Mouse (Mus musculus) liver, embryonic 13.5 days (tissue): ENCODE data around the gene Hcn1. TPM values are rescaled to one million over a fixed set of nuclear protein-coding genes. Genes with fewer than 3 reads are reported as not detected.

Experiments used
- ATAC-seq: fragments of 200-750 bp; cut with Nextera tagmentation; 2 replicates; pipeline ENCODE4 v1.8.0; 2017; ENCODE audit warnings: low read depth, mild to moderate bottlenecking, moderate number of reproducible peaks, moderate library complexity
- DNase-seq: peaks from one replicate; pipeline ENCODE4 v3.0.0; 2022
- H3K27ac ChIP-seq: fragments of 300-500 bp; sonication (generic); 2 replicates; pipeline ENCODE4 v1.5.1; 2015; ENCODE audit warnings: moderate library complexity, mild to moderate bottlenecking, inconsistent platforms
- H3K27me3 ChIP-seq: fragments of 300-500 bp; sonication (generic); 2 replicates; pipeline ENCODE4 v1.6.1; 2015; ENCODE audit warnings: mild to moderate bottlenecking, inconsistent platforms
- H3K36me3 ChIP-seq: fragments of 300-500 bp; sonication (generic); 2 replicates; pipeline ENCODE4 v1.6.1; 2015; ENCODE audit warnings: mild to moderate bottlenecking, inconsistent platforms
- H3K4me1 ChIP-seq: fragments of 300-500 bp; sonication (generic); replicated peaks from 2 replicates; pipeline ENCODE4 v1.6.1; 2015; ENCODE audit warnings: inconsistent platforms
- H3K4me2 ChIP-seq: fragments of 300-500 bp; sonication (generic); 2 replicates; pipeline ENCODE4 v1.6.1; 2015; ENCODE audit warnings: inconsistent platforms, mild to moderate bottlenecking, moderate library complexity
- H3K4me3 ChIP-seq: fragments of 300-500 bp; sonication (generic); replicated peaks from 2 replicates; pipeline ENCODE4 v1.5.1; 2015; ENCODE audit warnings: mild to moderate bottlenecking, inconsistent platforms
- H3K9ac ChIP-seq: fragments of 300-500 bp; sonication (generic); 2 replicates; pipeline ENCODE4 v1.6.1; 2015; ENCODE audit warnings: mild to moderate bottlenecking, inconsistent platforms
- H3K9me3 ChIP-seq: fragments of 300-500 bp; sonication (generic); replicated peaks from 2 replicates; pipeline ENCODE4 v1.6.1; 2016; ENCODE audit warnings: inconsistent platforms
- WGBS: fragments of 180-500 bp; shearing (Covaris S2); methylation state at CpG from one replicate; pipeline ENCODE4 v1.1.7; 2015; ENCODE audit not compliant: insufficient replicate concordance; 5-methylcytosine and 5-hydroxymethylcytosine counted together
- polyA plus RNA-seq: library from polyadenylated mRNA; unstranded; fragments of >200 nt; fragmentation: Nextera tagmentation; extraction: Ambion mirVana; gene quantifications from 2 replicates; pipeline ENCODE4 v1.2.1, GENCODE M21; 2015

Gene Hcn1
- polyA plus RNA-seq, 1 experiment from 2014 or later = 0.01 TPM

GRCm38 (mm10) chr13:117801061-117801460 is 198.9 kb downstream of the Hcn1 start:
- H3K4me3 ChIP-seq = no peak overlapping the region
- H3K27me3 ChIP-seq = no peaks in the 10 kb centered on the region
- no peaks in the 10 kb centered on the region for H3K4me1 ChIP-seq
- no peaks in the 10 kb centered on the region for H3K9me3 ChIP-seq
- H3K4me2 ChIP-seq = no peak overlapping the region
- no peaks in the 10 kb centered on the region for H3K36me3 ChIP-seq
- DNase-seq = no peak
- no peak for ATAC-seq
- H3K9ac ChIP-seq = no peak overlapping the region
- H3K27ac ChIP-seq = no peak overlapping the region

DNA sequence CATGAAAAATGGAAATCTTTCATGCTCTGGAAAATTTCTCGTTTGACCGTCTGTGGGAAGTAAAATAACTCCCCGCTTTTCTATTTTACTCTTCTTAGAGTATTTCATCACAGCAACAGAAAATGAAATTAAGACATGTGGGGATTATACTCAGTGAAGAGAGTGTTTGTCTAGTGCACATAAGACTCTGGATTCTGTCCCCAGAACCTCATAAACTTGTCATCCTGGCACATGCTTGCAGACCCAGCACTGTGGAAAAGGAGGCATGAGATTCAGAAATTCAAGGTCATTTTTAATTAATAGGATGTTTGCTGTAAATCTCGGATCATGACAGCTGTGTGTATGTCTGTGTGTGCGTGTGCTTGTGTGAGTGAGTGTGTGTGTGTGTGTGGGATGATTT is 225.5 kb downstream of the Hcn1 start:
- WGBS = 61% methylated on average over 5 of the region's 5 CpGs
- ATAC-seq = no peak
- no peak for DNase-seq

DNA sequence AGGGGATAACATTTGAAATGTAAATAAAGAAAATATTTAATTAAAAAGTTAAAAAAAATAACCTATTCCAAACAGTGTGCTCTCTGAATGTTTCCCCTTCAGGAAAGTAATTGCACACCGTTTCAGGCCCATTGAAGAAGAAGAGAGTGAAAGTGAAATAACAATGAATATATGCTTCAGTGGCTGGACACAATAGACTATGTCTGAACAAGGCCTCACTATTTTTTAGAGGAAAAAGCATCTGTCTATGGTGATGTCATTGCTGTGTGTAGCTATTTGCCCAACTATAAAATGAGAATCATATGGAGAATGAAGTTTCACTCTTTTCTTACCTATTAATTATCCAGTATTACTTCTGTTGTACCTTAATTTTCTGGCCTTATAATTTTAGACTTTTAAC is 234.5 kb downstream of the Hcn1 start:
- Histone ChIP-seq H3K27ac (no peak overlapping the region), H3K4me2 (no peak overlapping the region), H3K27me3 (no peaks in the 10 kb centered on the region), H3K9ac (no peak overlapping the region), H3K4me1 (no peaks in the 10 kb centered on the region), H3K4me3 (no peak overlapping the region), H3K36me3 (no peaks in the 10 kb centered on the region), H3K9me3 (no peaks in the 10 kb centered on the region)
- DNase-seq = no peak
- WGBS = 52% methylated on average over 1 of the region's 1 CpGs
- no peak for ATAC-seq

More for the DNA sequence above, 225.5 kb downstream of the Hcn1 start:
- Histone ChIP-seq H3K27ac (no peak overlapping the region), H3K27me3 (no peaks in the 10 kb centered on the region), H3K36me3 (no peaks in the 10 kb centered on the region), H3K9me3 (no peaks in the 10 kb centered on the region), H3K4me2 (no peak overlapping the region), H3K4me3 (no peak overlapping the region), H3K9ac (no peak overlapping the region), H3K4me1 (no peaks in the 10 kb centered on the region)

DNA sequence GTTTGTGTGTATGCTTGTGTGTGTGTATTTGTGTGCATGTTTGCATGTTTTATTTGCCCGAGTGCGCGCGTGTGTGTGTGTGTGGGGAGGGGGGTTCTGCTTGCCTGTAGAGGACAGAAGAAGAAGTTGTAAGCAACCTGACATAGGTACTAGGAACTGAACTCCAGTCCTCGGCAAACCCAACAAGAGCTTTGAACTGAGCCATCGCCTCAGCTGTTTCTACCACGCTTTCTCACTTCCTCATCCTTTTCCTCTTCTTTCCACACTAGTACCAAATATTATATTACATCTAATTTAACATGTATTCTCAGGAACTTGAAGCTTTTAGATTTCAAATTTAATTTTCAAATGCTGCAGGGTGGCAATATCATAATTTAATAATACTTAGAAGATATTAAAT is 236.1 kb downstream of the Hcn1 start:
- no peaks in the 10 kb centered on the region for H3K9me3 ChIP-seq
- H3K27me3 ChIP-seq = no peaks in the 10 kb centered on the region
- ATAC-seq (no peak), DNase-seq (no peak)
- no peak overlapping the region for H3K4me2 ChIP-seq
- H3K9ac ChIP-seq = no peak overlapping the region
- no peaks in the 10 kb centered on the region for H3K36me3 ChIP-seq
- no peaks in the 10 kb centered on the region for H3K4me1 ChIP-seq
- 73% methylated on average over 7 of the region's 7 CpGs for WGBS
- no peak overlapping the region for H3K4me3 ChIP-seq
- H3K27ac ChIP-seq = no peak overlapping the region

GRCm38 (mm10) chr13:117842366-117842765 is 240.2 kb downstream of the Hcn1 start:
- Histone ChIP-seq H3K27ac (no peak overlapping the region), H3K9me3 (no peaks in the 10 kb centered on the region), H3K36me3 (no peaks in the 10 kb centered on the region), H3K4me3 (no peak overlapping the region), H3K9ac (no peak overlapping the region), H3K4me1 (no peaks in the 10 kb centered on the region), H3K27me3 (no peaks in the 10 kb centered on the region), H3K4me2 (no peak overlapping the region)
- no peak for DNase-seq
- no peak for ATAC-seq

- H3K4me3 ChIP-seq = no peak overlapping the region
- H3K4me2 ChIP-seq = no peak overlapping the region
- DNase-seq (no peak), ATAC-seq (no peak)
- 75% methylated on average over 2 of the region's 2 CpGs for WGBS
- no peak overlapping the region for H3K27ac ChIP-seq
- H3K9me3 ChIP-seq = no peaks in the 10 kb centered on the region
- H3K27me3 ChIP-seq = no peaks in the 10 kb centered on the region
- no peaks in the 10 kb centered on the region for H3K36me3 ChIP-seq
- H3K9ac ChIP-seq = no peak overlapping the region
- H3K4me1 ChIP-seq = no peaks in the 10 kb centered on the region
These were observed 245.2 kb downstream of the Hcn1 start for GRCm38 (mm10) chr13:117847290-117847689.

- Histone ChIP-seq H3K27me3 (no peaks in the 10 kb centered on the region), H3K4me3 (no peak overlapping the region), H3K4me1 (no peaks in the 10 kb centered on the region), H3K9ac (no peak overlapping the region), H3K9me3 (no peaks in the 10 kb centered on the region), H3K4me2 (no peak overlapping the region), H3K27ac (no peak overlapping the region), H3K36me3 (no peaks in the 10 kb centered on the region)
- WGBS = 70% methylated on average over 4 of the region's 4 CpGs
- no peak for ATAC-seq
- no peak for DNase-seq
These were observed 246.6 kb downstream of the Hcn1 start for GRCm38 (mm10) chr13:117848757-117849156.

DNA sequence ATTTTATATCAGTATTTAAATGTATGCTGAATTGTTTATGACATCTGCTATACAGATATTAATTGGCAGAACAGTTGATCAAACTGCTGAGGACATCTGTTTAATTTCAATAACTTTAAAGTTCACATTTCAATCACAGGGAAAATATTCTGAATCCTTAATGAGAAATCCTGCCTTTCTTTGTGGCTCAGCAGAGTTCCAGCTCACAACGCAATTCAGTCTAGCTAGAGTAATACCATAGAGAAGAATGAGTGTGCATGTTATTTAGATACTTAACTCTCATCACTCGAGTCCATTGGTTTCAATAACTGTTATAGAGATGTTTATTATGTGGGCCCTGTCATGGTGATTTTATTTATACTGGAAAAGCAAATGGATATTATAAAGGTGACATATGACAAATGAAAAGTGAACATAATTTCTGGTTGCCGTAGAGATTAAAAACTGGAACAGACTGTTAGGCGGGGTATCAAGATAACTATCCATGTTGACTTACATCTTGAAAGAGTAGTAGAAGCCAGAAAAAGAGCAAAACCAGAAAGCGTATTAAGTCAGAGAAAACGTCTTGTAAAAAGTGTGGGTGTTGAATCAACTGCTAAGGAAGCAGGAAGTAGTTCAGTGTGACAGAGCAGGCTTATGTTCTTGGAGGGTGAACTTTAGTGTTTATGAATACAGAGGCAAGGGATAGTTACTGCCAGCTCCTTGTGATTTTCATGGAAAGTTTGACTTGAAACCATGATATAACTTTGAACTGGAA is 250.0 kb downstream of the Hcn1 start:
- no peaks in the 10 kb centered on the region for H3K4me1 ChIP-seq
- no peak overlapping the region for H3K9ac ChIP-seq
- no peak for ATAC-seq
- no peak overlapping the region for H3K4me2 ChIP-seq
- 59% methylated on average over 6 of the region's 6 CpGs for WGBS
- no peak for DNase-seq
- H3K4me3 ChIP-seq = no peak overlapping the region
- no peaks in the 10 kb centered on the region for H3K9me3 ChIP-seq
- no peak overlapping the region for H3K27ac ChIP-seq
- no peaks in the 10 kb centered on the region for H3K27me3 ChIP-seq
- H3K36me3 ChIP-seq = no peaks in the 10 kb centered on the region

DNA sequence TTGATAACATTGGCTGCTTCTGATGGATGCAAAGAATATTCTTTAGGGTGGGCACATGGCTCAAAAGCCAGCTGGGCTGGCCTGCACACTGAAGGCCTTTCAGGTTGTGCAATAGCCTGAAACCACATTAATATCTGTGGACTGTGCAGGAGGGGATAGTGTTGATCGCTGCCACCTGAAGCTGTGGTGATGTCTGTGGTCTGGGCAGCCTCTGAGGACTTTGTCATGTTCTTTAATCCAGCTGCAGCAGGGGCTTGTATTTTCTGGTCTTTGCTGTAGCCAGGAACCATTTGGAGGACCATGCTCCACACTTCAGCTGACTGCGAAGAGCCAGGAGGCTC is 250.6 kb downstream of the Hcn1 start:
- 53% methylated on average over 2 of the region's 2 CpGs for WGBS
- H3K4me3 ChIP-seq = no peak overlapping the region
- H3K27ac ChIP-seq = no peak overlapping the region
- no peak overlapping the region for H3K4me2 ChIP-seq
- no peaks in the 10 kb centered on the region for H3K27me3 ChIP-seq
- H3K9ac ChIP-seq = no peak overlapping the region
- no peak for DNase-seq
- no peaks in the 10 kb centered on the region for H3K4me1 ChIP-seq
- no peaks in the 10 kb centered on the region for H3K9me3 ChIP-seq
- no peaks in the 10 kb centered on the region for H3K36me3 ChIP-seq
- no peak for ATAC-seq

- ATAC-seq (no peak), DNase-seq (no peak)
- Histone ChIP-seq H3K36me3 (no peaks in the 10 kb centered on the region), H3K4me1 (no peaks in the 10 kb centered on the region), H3K27me3 (no peaks in the 10 kb centered on the region), H3K9me3 (no peaks in the 10 kb centered on the region), H3K4me3 (no peak overlapping the region), H3K4me2 (no peak overlapping the region), H3K27ac (no peak overlapping the region), H3K9ac (no peak overlapping the region)
- 54% methylated on average over 3 of the region's 3 CpGs for WGBS
These were observed 256.3 kb downstream of the Hcn1 start for GRCm38 (mm10) chr13:117858416-117858815.

DNA sequence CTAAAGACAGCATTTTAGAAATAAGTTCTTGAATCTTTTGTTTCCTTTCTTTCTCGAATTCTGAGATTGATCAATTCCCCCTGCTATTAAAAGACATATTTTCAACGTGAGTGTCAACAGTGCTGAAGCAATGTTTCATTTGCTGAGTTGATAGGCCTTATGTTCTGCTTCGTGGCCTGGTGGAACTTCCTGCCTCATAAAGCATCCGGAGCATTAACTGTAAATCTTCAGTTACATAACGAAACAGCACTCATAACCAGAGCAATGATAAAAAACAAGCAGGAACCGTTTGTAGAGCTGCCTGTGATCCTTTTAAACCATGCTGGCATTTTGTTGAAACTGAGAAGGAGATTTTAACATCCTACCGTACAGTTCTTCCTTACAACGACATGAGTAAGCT is 275.7 kb downstream of the Hcn1 start:
- Histone ChIP-seq H3K4me1 (no peaks in the 10 kb centered on the region), H3K27ac (no peak overlapping the region), H3K9me3 (no peaks in the 10 kb centered on the region), H3K4me2 (no peak overlapping the region), H3K4me3 (no peak overlapping the region), H3K36me3 (no peaks in the 10 kb centered on the region), H3K27me3 (no peaks in the 10 kb centered on the region), H3K9ac (no peak overlapping the region)
- no peak for ATAC-seq
- WGBS = 37% methylated on average over 8 of the region's 8 CpGs
- no peak for DNase-seq

GRCm38 (mm10) chr13:117880471-117881225 is 278.5 kb downstream of the Hcn1 start:
- WGBS = 63% methylated on average over 4 of the region's 4 CpGs
- H3K9ac ChIP-seq = no peak overlapping the region
- DNase-seq (no peak), ATAC-seq (no peak)
- no peaks in the 10 kb centered on the region for H3K9me3 ChIP-seq
- H3K4me1 ChIP-seq = no peaks in the 10 kb centered on the region
- no peak overlapping the region for H3K27ac ChIP-seq
- H3K4me2 ChIP-seq = no peak overlapping the region
- H3K4me3 ChIP-seq = no peak overlapping the region
- H3K27me3 ChIP-seq = no peaks in the 10 kb centered on the region
- no peaks in the 10 kb centered on the region for H3K36me3 ChIP-seq
